Mouse (Mus musculus) embryo, embryonic 11 days (tissue): ENCODE results near the gene Pxmp4.

Experiments used
- DNase-seq: peaks from one replicate; pipeline ENCODE4 v3.0.0-alpha.2; 2015

Pxmp4 gene

GRCm38 (mm10) chr2:154609050-154609767, 5.7 kb upstream of the Pxmp4 start:
- no peak for DNase-seq

DNA sequence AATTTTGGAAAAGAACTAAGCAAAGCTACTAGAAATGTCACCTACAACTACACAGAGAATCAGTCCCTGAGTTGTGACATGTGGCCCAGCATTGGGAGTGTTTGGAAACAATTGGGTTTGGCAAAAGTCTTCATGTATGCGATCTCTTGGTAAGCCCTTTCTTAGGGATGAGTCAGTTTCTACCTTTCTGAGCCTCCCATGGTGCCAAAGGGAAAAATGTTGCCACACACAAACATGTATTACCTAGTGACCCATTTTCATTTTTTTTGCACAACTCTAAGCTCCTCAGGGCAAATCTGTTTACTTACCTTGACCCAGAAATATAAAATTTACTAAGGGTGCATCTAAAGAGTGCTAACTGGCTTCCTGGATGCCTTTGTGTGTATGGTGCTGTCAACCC, 3.5 kb upstream of the Pxmp4 start:
- DNase-seq, result no peak

DNA sequence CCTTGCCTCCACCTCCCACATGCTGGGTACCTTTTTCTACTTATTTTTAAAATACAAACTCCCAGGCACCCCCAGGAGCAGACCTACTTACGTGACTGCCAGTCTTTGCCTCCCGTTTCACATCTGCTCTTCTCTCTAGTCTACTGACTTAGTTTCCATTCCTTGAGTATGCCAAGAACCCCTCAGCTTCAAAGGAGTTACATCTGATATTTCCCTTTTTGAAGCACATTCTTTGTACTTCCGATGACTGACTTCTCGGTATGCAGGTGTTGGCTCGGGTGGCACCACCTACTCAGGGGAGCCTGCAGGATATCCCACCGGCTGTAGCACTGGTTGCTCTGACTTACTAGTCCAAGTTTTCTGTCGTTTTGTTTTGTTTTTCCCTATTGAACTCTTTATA, 648 bp upstream of the Pxmp4 start:
- DNase-seq, result no peak

- DNase-seq, result no peak
Observed at GRCm38 (mm10) chr2:154603007-154603637, 386 bp downstream of the Pxmp4 start.

- no peak for DNase-seq
Observed at GRCm38 (mm10) chr2:154601324-154601723, 2.2 kb downstream of the Pxmp4 start.

DNA sequence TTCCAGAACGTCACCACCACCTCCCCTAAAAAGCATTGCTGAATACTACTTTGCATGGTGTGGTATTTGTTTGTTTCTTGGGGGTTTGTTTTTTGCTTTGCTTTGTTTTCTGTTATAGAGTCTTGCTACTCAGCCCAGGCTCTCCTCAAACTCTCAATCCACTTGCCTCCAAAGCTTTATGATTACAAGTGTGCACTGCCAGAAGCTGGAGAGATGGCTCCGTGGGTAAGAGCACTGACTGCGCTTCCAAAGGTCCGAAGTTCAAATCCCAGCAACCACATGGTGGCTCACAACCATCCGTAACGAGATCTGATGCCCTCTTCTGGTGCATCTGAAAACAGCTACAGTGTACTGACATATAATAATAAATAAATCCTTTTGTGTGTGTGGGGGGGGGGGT, 2.9 kb downstream of the Pxmp4 start:
- no peak for DNase-seq

DNA sequence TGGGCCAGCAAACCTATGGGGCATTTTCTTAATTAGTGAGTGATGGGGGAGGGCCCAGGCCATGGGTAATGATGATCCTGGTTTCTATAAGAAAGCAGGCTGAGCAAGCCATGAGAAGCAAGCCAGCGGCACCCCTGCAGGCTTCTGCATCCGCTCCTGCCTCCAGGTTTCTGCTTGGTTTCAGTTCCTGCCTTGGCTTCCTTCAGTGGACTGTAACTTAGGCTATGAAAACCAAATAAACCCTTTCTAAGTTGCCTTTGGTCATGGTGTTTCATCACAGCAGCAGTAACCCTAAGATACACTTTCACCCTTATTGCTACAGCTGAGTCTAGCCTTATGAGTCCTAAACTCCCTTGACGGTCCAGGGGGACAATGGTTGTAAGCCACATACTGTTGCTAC, 6.1 kb downstream of the Pxmp4 start:
- no peak for DNase-seq

DNA sequence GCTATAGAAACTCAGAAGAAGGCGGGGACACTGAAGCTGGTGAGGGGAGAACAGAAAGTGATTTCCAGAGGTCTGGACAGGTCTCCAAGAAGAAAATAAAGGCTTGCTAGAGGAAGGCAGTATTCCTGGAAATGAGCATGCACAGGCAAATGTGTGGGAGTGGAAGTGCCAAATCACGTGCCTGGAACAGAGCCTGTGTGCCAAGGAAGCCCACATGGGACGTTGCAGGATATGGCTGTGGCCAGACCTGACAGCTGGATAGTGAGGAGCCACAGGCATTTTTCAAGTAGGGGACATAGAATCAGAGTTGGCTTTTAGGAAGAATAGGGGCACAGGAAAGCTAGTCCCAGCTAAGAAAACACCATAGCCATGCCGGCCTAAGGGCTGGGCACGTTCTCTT, 7.7 kb downstream of the Pxmp4 start:
- no peak for DNase-seq

DNA sequence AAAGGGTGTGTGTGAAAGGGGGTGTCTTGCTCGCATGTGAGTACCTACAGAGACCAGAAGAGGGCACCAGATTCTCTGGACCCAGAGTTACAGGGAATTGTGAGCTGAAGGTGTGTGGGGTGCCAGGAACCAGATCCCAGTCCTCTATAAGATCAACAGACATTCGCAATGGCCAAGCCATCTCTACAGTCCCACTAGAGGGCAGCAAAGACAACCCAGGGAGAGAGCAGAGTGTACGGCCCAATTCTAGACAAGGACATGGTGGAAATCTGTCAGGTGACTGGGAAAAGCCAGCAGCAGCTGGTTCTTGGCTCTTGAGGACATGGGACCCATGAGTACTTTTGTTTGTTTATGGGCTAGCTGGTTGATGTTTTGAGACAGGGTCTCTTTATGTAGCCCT, 10.5 kb downstream of the Pxmp4 start:
- DNase-seq, result peak; percentile 47

DNA sequence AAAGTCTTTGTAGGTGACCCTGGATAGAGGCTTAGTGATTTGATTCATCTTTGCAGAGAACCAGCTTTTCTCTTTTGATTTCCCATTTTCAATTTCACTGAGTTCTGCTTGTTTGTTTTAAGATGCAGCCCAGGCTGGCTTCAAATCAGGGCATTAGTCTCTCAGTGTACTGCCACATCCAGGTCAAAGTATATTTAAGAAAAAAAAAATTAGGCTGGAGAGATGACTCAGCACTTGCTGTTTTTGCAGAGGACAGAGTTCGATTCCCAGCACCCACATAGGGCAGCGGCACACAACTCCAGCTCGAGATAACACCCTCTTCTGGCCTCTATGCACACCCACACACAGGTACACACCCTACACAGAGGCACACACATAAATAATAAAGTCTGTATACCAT, 12.3 kb downstream of the Pxmp4 start:
- DNase-seq, result no peak

GRCm38 (mm10) chr2:154589051-154589450, 14.5 kb downstream of the Pxmp4 start:
- no peak for DNase-seq

- DNase-seq, result peak; percentile 42
Observed at GRCm38 (mm10) chr2:154586405-154586804, 17.1 kb downstream of the Pxmp4 start.

DNA sequence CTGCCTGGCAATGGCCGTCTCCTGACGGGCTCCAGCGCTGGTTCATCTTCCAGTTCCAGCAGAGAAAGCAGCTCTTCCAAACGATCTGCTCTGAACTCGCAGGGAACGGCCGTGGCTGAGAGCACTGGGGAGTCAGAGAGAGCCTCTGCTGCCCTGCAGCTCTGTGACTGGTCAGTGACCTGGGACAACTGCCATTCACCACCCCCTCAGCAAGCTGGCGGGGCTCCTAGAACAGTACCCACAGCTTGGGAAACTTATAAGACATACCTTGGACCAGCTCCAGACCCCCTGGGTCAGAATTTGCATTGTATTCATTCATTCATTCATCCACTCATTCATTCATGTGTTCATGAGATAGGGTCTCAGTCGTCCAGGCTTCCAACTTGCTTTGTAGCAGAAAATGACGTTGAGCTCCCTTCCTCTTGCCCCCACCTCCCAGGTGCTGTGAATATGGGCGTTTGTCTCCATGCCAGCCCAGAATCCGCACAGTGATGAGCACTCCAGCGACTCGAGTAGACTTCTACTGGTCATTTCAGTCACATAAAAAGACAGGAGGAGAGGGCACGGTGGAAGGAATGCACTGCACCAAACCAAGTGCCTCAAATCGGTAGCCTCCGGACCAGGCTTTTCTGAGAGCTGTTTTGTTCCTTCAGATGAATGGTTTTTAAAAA, 18.4 kb downstream of the Pxmp4 start:
- DNase-seq, result no peak

- DNase-seq, result no peak
Observed at GRCm38 (mm10) chr2:154583906-154584872, 19.3 kb downstream of the Pxmp4 start.

DNA sequence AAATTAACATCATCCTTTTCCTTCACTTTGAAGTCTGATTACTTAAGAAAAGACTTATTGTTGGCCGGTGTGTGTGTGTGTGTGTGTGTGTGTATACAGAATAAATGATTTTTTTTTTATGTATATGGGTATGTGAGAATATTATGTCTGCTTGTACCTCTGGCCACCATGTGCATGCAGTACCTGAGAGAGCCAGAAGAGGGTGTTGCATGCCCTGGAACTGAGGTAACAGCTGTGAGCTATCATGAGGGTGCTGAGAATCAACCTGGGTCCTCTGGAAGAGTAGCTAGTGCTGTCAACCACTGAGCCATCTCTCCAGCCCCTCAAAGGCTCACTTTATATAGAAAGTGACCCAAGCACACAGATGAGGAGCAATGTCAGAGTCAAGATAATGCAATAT, 22.1 kb downstream of the Pxmp4 start:
- no peak for DNase-seq

- no peak for DNase-seq
Observed at GRCm38 (mm10) chr2:154580586-154580985, 22.9 kb downstream of the Pxmp4 start.

DNA sequence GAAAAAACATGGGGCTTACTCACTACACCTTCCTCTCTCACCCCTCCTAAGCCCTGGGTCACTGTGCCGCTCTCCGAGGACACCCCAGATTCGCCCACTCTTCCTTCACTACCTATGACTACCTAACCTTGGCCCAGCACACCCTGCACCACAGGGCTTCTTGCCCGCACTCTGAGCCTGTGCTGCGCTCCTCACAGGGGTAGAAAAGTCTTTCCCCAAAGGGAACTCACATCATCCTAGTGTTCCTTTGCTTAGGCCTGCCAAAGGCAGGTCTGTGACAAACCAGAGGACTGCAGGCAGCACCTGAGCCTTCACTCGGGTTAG, 25.8 kb downstream of the Pxmp4 start:
- DNase-seq, result no peak

GRCm38 (mm10) chr2:154576876-154577743, 26.4 kb downstream of the Pxmp4 start:
- DNase-seq, result peak; percentile 73

DNA sequence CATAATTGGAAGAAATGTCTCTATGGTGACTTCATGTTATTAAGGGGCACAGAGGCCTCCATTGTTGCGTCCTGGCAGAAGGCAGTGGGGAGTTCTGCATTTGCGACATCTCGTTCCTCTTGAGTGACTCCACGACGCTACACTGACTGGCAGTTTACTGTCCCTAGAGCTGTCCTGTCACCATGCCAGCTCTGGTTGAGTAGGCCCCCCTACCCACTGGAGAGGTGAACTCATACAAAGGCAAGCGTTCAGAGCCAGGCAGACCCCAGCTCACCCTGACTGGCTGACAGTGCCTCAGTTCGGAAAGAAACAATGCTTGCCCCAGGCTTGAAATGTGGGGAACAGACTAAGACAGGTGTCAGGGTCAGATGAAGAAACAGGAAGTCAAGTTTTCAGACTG, 29.2 kb downstream of the Pxmp4 start:
- DNase-seq, result no peak

- DNase-seq, result no peak
Observed at GRCm38 (mm10) chr2:154572996-154573395, 30.5 kb downstream of the Pxmp4 start.

DNA sequence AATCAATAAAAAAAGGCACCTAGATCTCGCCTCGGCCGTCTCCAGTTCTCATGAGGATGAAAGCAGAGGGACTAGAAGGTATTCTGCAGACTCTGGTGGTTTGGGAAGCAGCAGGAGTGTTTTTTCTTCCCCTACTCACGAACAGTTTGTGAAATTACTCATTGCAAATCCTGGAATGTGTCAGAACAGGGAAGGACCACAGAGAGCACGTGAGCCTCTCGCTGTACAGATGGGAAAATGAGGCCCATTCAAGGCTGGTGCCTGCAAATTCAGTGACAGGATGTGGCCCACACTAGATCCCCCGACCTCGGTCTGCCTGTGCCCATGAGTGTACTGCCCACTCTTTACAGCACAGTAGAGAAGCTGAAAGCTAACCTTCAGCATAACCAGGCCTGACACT, 31.5 kb downstream of the Pxmp4 start:
- DNase-seq, result no peak

DNA sequence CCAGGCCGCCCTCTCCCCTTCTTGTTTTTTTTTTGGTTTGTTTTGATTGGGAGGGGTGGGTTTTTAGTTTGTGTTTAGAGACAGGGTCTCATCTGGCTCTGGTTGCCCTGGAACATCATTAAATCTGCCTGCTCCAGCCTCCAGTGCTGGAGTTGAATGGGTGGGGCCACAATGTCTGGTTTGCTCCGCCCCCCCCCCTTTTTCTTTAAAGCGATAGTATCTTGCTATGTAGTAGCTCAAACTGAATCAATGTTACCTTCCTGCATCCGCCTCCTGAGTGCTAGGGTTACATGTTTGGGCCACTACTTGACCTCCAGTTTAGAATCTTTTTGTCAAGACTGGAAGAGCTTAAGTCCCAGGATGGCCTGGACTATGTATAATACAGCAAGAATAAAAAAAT, 32.2 kb downstream of the Pxmp4 start:
- DNase-seq, result no peak
